Mouse (Mus musculus): ENCODE measurements around the gene Pglyrp2. TPM values are rescaled to one million over a fixed set of nuclear protein-coding genes. Genes with fewer than 3 reads are reported as not detected.

The Pglyrp2 gene
- polyA plus RNA-seq (2014; fragmentation: Nextera tagmentation; extraction: Ambion mirVana): not detected in 2 replicates

GRCm38 (mm10) chr17:32424034-32424433 is at the start of gene Pglyrp2:
Pglyrp2 (minus strand) TSS chr17:32424167.
- Histone ChIP-seq H3K4me2 (ENCODE audit: low read length) (no peak within 1 kb of the TSS), H3K27ac (replicated peaks in 1 of 2; ENCODE audit: control insufficient read depth in 1 of 2, insufficient read depth in 1 of 2, low read depth in 2 of 2, low read length in 2 of 2) (no peak within 1 kb of the TSS), H3K27me3 (ENCODE audit: control insufficient read depth, insufficient read depth, low read length) (no peaks in the 10 kb centered on the region), H3K36me3 (ENCODE audit: control insufficient read depth, insufficient read depth, low read length) (no peaks in the 10 kb centered on the region), H3K4me1 (ENCODE audit: control insufficient read depth in 2 of 2, insufficient read depth in 2 of 2, low read length in 2 of 2) (no peaks in the 10 kb centered on the region), H3K4me3 (ENCODE audit: control insufficient read depth in 1 of 2, insufficient read depth in 1 of 2, low read depth in 1 of 2, low read length in 2 of 2) (no peak within 1 kb of the TSS), H3K9me3 (ENCODE audit: control insufficient read depth, low read length) (no peaks in the 10 kb centered on the region), H3K9ac (ENCODE audit: low read length) (no peak within 1 kb of the TSS)
- no peak for ATAC-seq (ENCODE audit: insufficient number of reproducible peaks, insufficient read depth, low FRiP score, low read depth)
- WGBS: 70% methylated on average over 2 of the region's 2 CpGs

GRCm38 (mm10) chr17:32472176-32472575 is 48.2 kb upstream of the Pglyrp2 start:
- Histone ChIP-seq H3K4me1 (ENCODE audit: control insufficient read depth in 2 of 2, insufficient read depth in 2 of 2, low read length in 2 of 2) (no peaks in the 10 kb centered on the region), H3K9ac (ENCODE audit: low read length) (no peak overlapping the region), H3K4me3 (ENCODE audit: control insufficient read depth in 1 of 2, insufficient read depth in 1 of 2, low read depth in 1 of 2, low read length in 2 of 2) (no peak overlapping the region), H3K27ac (replicated peaks in 1 of 2; ENCODE audit: control insufficient read depth in 1 of 2, insufficient read depth in 1 of 2, low read depth in 2 of 2, low read length in 2 of 2) (no peak overlapping the region), H3K27me3 (ENCODE audit: control insufficient read depth, insufficient read depth, low read length) (no peaks in the 10 kb centered on the region), H3K36me3 (ENCODE audit: control insufficient read depth, insufficient read depth, low read length) (no peaks in the 10 kb centered on the region), H3K9me3 (ENCODE audit: control insufficient read depth, low read length) (no peaks in the 10 kb centered on the region), H3K4me2 (ENCODE audit: low read length) (no peak overlapping the region)
- WGBS: 53% methylated on average over 7 of the region's 7 CpGs
- ATAC-seq (ENCODE audit: insufficient number of reproducible peaks, insufficient read depth, low FRiP score, low read depth): no peak

- 67% methylated on average over 4 of the region's 4 CpGs for WGBS
- no peak overlapping the region for H3K27ac ChIP-seq (replicated peaks in 1 of 2; ENCODE audit: control insufficient read depth in 1 of 2, insufficient read depth in 1 of 2, low read depth in 2 of 2, low read length in 2 of 2)
- no peaks in the 10 kb centered on the region for H3K4me1 ChIP-seq (ENCODE audit: control insufficient read depth in 2 of 2, insufficient read depth in 2 of 2, low read length in 2 of 2)
- H3K4me2 ChIP-seq (ENCODE audit: low read length): no peak overlapping the region
- H3K9ac ChIP-seq (ENCODE audit: low read length): no peak overlapping the region
- no peak for ATAC-seq (ENCODE audit: insufficient number of reproducible peaks, insufficient read depth, low FRiP score, low read depth)
- no peaks in the 10 kb centered on the region for H3K9me3 ChIP-seq (ENCODE audit: control insufficient read depth, low read length)
- no peaks in the 10 kb centered on the region for H3K36me3 ChIP-seq (ENCODE audit: control insufficient read depth, insufficient read depth, low read length)
- no peaks in the 10 kb centered on the region for H3K27me3 ChIP-seq (ENCODE audit: control insufficient read depth, insufficient read depth, low read length)
- no peak overlapping the region for H3K4me3 ChIP-seq (ENCODE audit: control insufficient read depth in 1 of 2, insufficient read depth in 1 of 2, low read depth in 1 of 2, low read length in 2 of 2)
Observed at GRCm38 (mm10) chr17:32470795-32471194, 46.8 kb upstream of the Pglyrp2 start.

- Histone ChIP-seq H3K9me3 (ENCODE audit: control insufficient read depth, low read length) (no peaks in the 10 kb centered on the region), H3K27me3 (ENCODE audit: control insufficient read depth, insufficient read depth, low read length) (no peaks in the 10 kb centered on the region), H3K4me1 (ENCODE audit: control insufficient read depth in 2 of 2, insufficient read depth in 2 of 2, low read length in 2 of 2) (no peaks in the 10 kb centered on the region), H3K27ac (replicated peaks in 1 of 2; ENCODE audit: control insufficient read depth in 1 of 2, insufficient read depth in 1 of 2, low read depth in 2 of 2, low read length in 2 of 2) (no peak overlapping the region), H3K9ac (ENCODE audit: low read length) (no peak overlapping the region), H3K36me3 (ENCODE audit: control insufficient read depth, insufficient read depth, low read length) (no peaks in the 10 kb centered on the region), H3K4me2 (ENCODE audit: low read length) (no peak overlapping the region), H3K4me3 (ENCODE audit: control insufficient read depth in 1 of 2, insufficient read depth in 1 of 2, low read depth in 1 of 2, low read length in 2 of 2) (no peak overlapping the region)
- 59% methylated on average over 7 of the region's 7 CpGs for WGBS
- no peak for ATAC-seq (ENCODE audit: insufficient number of reproducible peaks, insufficient read depth, low FRiP score, low read depth)
Observed at GRCm38 (mm10) chr17:32468494-32468893, 44.5 kb upstream of the Pglyrp2 start.

- Histone ChIP-seq H3K4me2 (ENCODE audit: low read length) (no peak overlapping the region), H3K9ac (ENCODE audit: low read length) (no peak overlapping the region), H3K9me3 (ENCODE audit: control insufficient read depth, low read length) (no peaks in the 10 kb centered on the region), H3K4me1 (ENCODE audit: control insufficient read depth in 2 of 2, insufficient read depth in 2 of 2, low read length in 2 of 2) (peaks cover 8 to 13% of the 10 kb centered on the region in 2 experiments; a peak in 3 of 4 replicates), H3K4me3 (ENCODE audit: control insufficient read depth in 1 of 2, insufficient read depth in 1 of 2, low read depth in 1 of 2, low read length in 2 of 2) (no peak overlapping the region), H3K36me3 (ENCODE audit: control insufficient read depth, insufficient read depth, low read length) (no peaks in the 10 kb centered on the region), H3K27ac (replicated peaks in 1 of 2; ENCODE audit: control insufficient read depth in 1 of 2, insufficient read depth in 1 of 2, low read depth in 2 of 2, low read length in 2 of 2) (no peak overlapping the region), H3K27me3 (ENCODE audit: control insufficient read depth, insufficient read depth, low read length) (peaks cover 25% of the 10 kb centered on the region)
- WGBS: 30% methylated on average over 2 of the region's 2 CpGs
- ATAC-seq (ENCODE audit: insufficient number of reproducible peaks, insufficient read depth, low FRiP score, low read depth): no peak
Observed at GRCm38 (mm10) chr17:32454997-32455396, 31.0 kb upstream of the Pglyrp2 start.

- H3K9ac ChIP-seq (ENCODE audit: low read length): no peak overlapping the region
- no peaks in the 10 kb centered on the region for H3K9me3 ChIP-seq (ENCODE audit: control insufficient read depth, low read length)
- no peaks in the 10 kb centered on the region for H3K36me3 ChIP-seq (ENCODE audit: control insufficient read depth, insufficient read depth, low read length)
- H3K27ac ChIP-seq (replicated peaks in 1 of 2; ENCODE audit: control insufficient read depth in 1 of 2, insufficient read depth in 1 of 2, low read depth in 2 of 2, low read length in 2 of 2): no peak overlapping the region
- WGBS: 33% methylated on average over 4 of the region's 4 CpGs
- H3K4me1 ChIP-seq (ENCODE audit: control insufficient read depth in 2 of 2, insufficient read depth in 2 of 2, low read length in 2 of 2): peaks cover 8 to 13% of the 10 kb centered on the region in 2 experiments; a peak in 3 of 4 replicates
- H3K27me3 ChIP-seq (ENCODE audit: control insufficient read depth, insufficient read depth, low read length): peaks cover 25% of the 10 kb centered on the region
- no peak overlapping the region for H3K4me2 ChIP-seq (ENCODE audit: low read length)
- H3K4me3 ChIP-seq (ENCODE audit: control insufficient read depth in 1 of 2, insufficient read depth in 1 of 2, low read depth in 1 of 2, low read length in 2 of 2): no peak overlapping the region
- no peak for ATAC-seq (ENCODE audit: insufficient number of reproducible peaks, insufficient read depth, low FRiP score, low read depth)
Observed at GRCm38 (mm10) chr17:32454188-32454587, 30.2 kb upstream of the Pglyrp2 start.

GRCm38 (mm10) chr17:32452482-32452881 is 28.5 kb upstream of the Pglyrp2 start, which contains the start of gene Cyp4f39:
Cyp4f39 (plus strand) TSS chr17:32452723.
- H3K36me3 ChIP-seq (ENCODE audit: control insufficient read depth, insufficient read depth, low read length): no peaks in the 10 kb centered on the region
- ATAC-seq (ENCODE audit: insufficient number of reproducible peaks, insufficient read depth, low FRiP score, low read depth): no peak
- H3K9ac ChIP-seq (ENCODE audit: low read length): peak within 1 kb of the TSS; percentile 41; the same call in 1 of the 2 replicates
- peak within 1 kb of the TSS; percentile 19 to 30 for H3K4me3 ChIP-seq (ENCODE audit: control insufficient read depth in 1 of 2, insufficient read depth in 1 of 2, low read depth in 1 of 2, low read length in 2 of 2)
- peaks cover 4% of the 10 kb centered on the region; the same call in 1 of the 2 replicates for H3K9me3 ChIP-seq (ENCODE audit: control insufficient read depth, low read length)
- no peak within 1 kb of the TSS for H3K27ac ChIP-seq (replicated peaks in 1 of 2; ENCODE audit: control insufficient read depth in 1 of 2, insufficient read depth in 1 of 2, low read depth in 2 of 2, low read length in 2 of 2)
- peaks cover 25% of the 10 kb centered on the region for H3K27me3 ChIP-seq (ENCODE audit: control insufficient read depth, insufficient read depth, low read length)
- H3K4me1 ChIP-seq (ENCODE audit: control insufficient read depth in 2 of 2, insufficient read depth in 2 of 2, low read length in 2 of 2): peaks cover 8 to 13% of the 10 kb centered on the region in 2 experiments; a peak in 3 of 4 replicates
- WGBS: 4% methylated on average over 19 of the region's 19 CpGs
- H3K4me2 ChIP-seq (ENCODE audit: low read length): peak within 1 kb of the TSS; percentile 62
